Mouse (Mus musculus) hematopoietic stem cell, adult 5-6 weeks (primary cell): Measurements from ENCODE around the gene Gsdma. TPM values are rescaled to one million over a fixed set of nuclear protein-coding genes. Genes with fewer than 3 reads are reported as not detected.
"Not testable (repeated sequence)": the region's sequence is repeated elsewhere in the genome, so short reads cannot be mapped to it uniquely, and the experiment has no call there.

Source experiments
- ATAC-seq, 2 experiments: fragments of 125-278 bp in 1 of 2; replicated peaks in 1 of 2; 2 replicates each; pipeline ENCODE4 v1.8.0; 2016 to 2017; ENCODE audit warnings: inconsistent platforms in 2 of 2, mild to moderate bottlenecking in 2 of 2, moderate number of reproducible peaks in 2 of 2, low read depth in 1 of 2, moderate TSS enrichment in 1 of 2; ENCODE audit not compliant: low FRiP score in 2 of 2, poor library complexity in 2 of 2, severe bottlenecking in 2 of 2, insufficient read depth in 1 of 2, low TSS enrichment in 1 of 2
- total RNA-seq: library from RNA; stranded (forward); fragments of 172-1452, 232-1000 nt; gene quantifications from 2 replicates; pipeline ENCODE4 v1.2.3, GENCODE M21; 2017

Gsdma gene
- total RNA-seq, 1 experiment from 2014 or later: not detected

GRCm38 (mm10) chr11:98698849-98699640 is 34.9 kb downstream of the Gsdma start:
- ATAC-seq: no peak

GRCm38 (mm10) chr11:98699911-98700310 is 35.8 kb downstream of the Gsdma start:
- peak; percentile 73 to 76; a peak in 2 of 4 replicates for ATAC-seq

GRCm38 (mm10) chr11:98701213-98701670 is 37.1 kb downstream of the Gsdma start, which contains the start of gene Csf3:
Gene Csf3, plus strand, starts transcription at chr11:98701263.
- ATAC-seq: no peak

- no peak for ATAC-seq
Measured at GRCm38 (mm10) chr11:98702323-98702722, 38.2 kb downstream of the Gsdma start.

- ATAC-seq: no peak
Measured at GRCm38 (mm10) chr11:98705021-98705420, 40.9 kb downstream of the Gsdma start.

- ATAC-seq: no peak
Measured at GRCm38 (mm10) chr11:98707401-98708281, 43.5 kb downstream of the Gsdma start.

- ATAC-seq: no peak; a peak in 1 of 4 replicates
Measured at GRCm38 (mm10) chr11:98708282-98708956, 44.3 kb downstream of the Gsdma start.

GRCm38 (mm10) chr11:98709001-98709741 is 45.0 kb downstream of the Gsdma start:
- peak; percentile 10 to 23; a peak in 2 of 4 replicates for ATAC-seq

GRCm38 (mm10) chr11:98710416-98711045 is 46.4 kb downstream of the Gsdma start:
- ATAC-seq: peak; percentile 84 to 87

GRCm38 (mm10) chr11:98711046-98711434 is 46.9 kb downstream of the Gsdma start:
- no peak for ATAC-seq

- ATAC-seq: not testable (repeated sequence)
Measured at GRCm38 (mm10) chr11:98712009-98712408, 47.9 kb downstream of the Gsdma start.

- ATAC-seq: no peak
Measured at GRCm38 (mm10) chr11:98713703-98714102, 49.6 kb downstream of the Gsdma start.

GRCm38 (mm10) chr11:98715946-98716345 is 51.8 kb downstream of the Gsdma start:
- no peak for ATAC-seq

- ATAC-seq: peak; percentile 56 to 72; a peak in 2 of 4 replicates
Measured at GRCm38 (mm10) chr11:98717904-98718303, 53.8 kb downstream of the Gsdma start.

GRCm38 (mm10) chr11:98720756-98721155 is 56.6 kb downstream of the Gsdma start:
- no peak for ATAC-seq

GRCm38 (mm10) chr11:98721458-98722226 is 57.5 kb downstream of the Gsdma start:
- ATAC-seq: no peak
